In the genomic region with DNA sequence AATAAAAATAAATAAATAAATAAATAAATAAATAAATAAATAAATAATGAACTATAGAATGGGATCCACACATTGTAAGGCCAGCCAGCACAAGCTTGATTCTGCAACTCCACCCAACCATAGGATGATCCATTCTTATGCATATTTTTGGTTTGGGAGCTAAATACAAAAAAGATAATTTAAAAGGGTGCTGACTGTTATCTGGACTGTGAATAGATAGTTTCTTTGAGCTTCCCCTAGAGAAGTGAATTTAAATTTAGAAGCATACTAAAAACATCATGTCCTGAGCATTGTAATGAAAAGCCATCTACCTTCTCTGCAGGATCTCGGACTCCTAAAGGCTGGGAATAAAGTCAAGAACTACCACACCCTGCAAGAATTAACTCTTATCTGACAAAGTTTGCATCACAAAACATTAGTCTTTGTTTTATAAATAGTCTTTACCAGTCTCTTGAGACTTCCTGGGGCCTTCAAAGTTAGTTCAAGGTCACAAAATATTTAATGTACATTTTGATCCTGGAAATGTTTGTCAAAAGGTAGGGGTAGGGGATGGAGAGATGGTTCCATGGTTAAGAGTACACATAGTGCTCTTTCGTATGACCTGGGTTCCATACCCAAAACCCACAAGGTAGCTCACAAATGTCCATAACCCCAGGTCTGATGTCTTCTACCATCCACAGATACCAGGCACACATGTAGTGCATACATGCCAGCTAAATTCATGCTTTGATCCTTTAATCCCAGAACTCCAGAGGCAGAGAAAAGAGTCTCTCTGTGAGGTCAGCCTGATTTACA, we compare ENCODE assay signal across 22 mouse cellular contexts. TPM values are rescaled to one million over a fixed set of nuclear protein-coding genes. Genes with fewer than 3 reads are reported as not detected.
A peak's percentile ranks its signal among the peaks of the same experiment; 100 is the strongest.
DNase-seq lines count a peak whose midpoint lies in the region; TF ChIP-seq lines count a peak whose summit lies in the region.
"Not testable (repeated sequence)": the region's sequence is repeated elsewhere in the genome, so short reads cannot be mapped to it uniquely, and the experiment has no call there.
"Had no signal": no experiment of that assay in that cellular context is flagged by ENCODE, and none has a peak within 500 bp of the region (broad histone marks: within the 10 kb centered on the region; RNA-seq: fewer than 3 reads in every experiment).

No protein-coding gene starts in this region.

- in situ Hi-C loops in ES-E14 (cut with MboI; ENCODE audit: low sequenced_read_pairs in 2 of 2, unreplicated experiment in 2 of 2): loop anchor here (10.0 to 25.0 kb wide), 2 partner anchors 298 to 301 kb away; no protein-coding TSS in a partner anchor

- H3K9ac ChIP-seq in ES-Bruce4 (ENCODE audit: low read depth, poor library complexity, severe bottlenecking); ES-E14 (ENCODE audit: insufficient read depth, low read depth, low read length, poor library complexity, severe bottlenecking): not testable (repeated sequence)

- H3K4me1 ChIP-seq in ES-Bruce4 (ENCODE audit: control insufficient read depth, insufficient read depth, low read length); ES-E14 (ENCODE audit: control insufficient read depth in 2 of 2, insufficient read depth in 2 of 2, low read length in 2 of 2, poor library complexity in 1 of 2): not testable (repeated sequence)

- H3K4me3 ChIP-seq in ES-Bruce4 (ENCODE audit: low read depth, low read length); ES-E14 (ENCODE audit: insufficient read depth in 1 of 2, low read depth in 1 of 2, low read length in 2 of 2, poor library complexity in 1 of 2, severe bottlenecking in 1 of 2): not testable (repeated sequence)

- not testable (repeated sequence) for H3K27me3 ChIP-seq in ES-Bruce4 (ENCODE audit: control insufficient read depth, insufficient read depth, low read length, poor library complexity, severe bottlenecking)

- peak; percentile 72 for DNase-seq in ES-CJ7 (ENCODE audit: low read depth, low spot score)
- peak; percentile 37 for DNase-seq in ES-E14 (ENCODE audit: low read depth, low spot score)
- DNase-seq in R1 (ENCODE audit: low read depth, low spot score): peak; percentile 78
- DNase-seq in ZHBTc4 (ENCODE audit: low read depth, low spot score): peak; percentile 72

- TF ChIP-seq CTCF in ES-Bruce4 (IDR thresholded peaks at IDR 0.05; ENCODE audit: low read depth, low read length): not testable (repeated sequence)

- not testable (repeated sequence) for H3K9me3 ChIP-seq in ES-Bruce4 (replicated peaks; ENCODE audit: control insufficient read depth, insufficient read depth, low read length, poor library complexity, severe bottlenecking); ES-E14 (ENCODE audit: control insufficient read depth, insufficient read depth, low read depth, low read length)

- TF ChIP-seq EP300 in ES-Bruce4 (IDR thresholded peaks at IDR 0.05; ENCODE audit: insufficient read depth, low read depth, low read length): not testable (repeated sequence)

- TF ChIP-seq POLR2A in ES-Bruce4 (IDR thresholded peaks at IDR 0.05; ENCODE audit: insufficient read depth, low read length): not testable (repeated sequence)

- H3K27ac ChIP-seq in ES-Bruce4 (ENCODE audit: insufficient read depth, low read length): peak overlapping the region; percentile 44; the same call in 1 of the 2 replicates
- not testable (repeated sequence) for H3K27ac ChIP-seq in ES-E14 (ENCODE audit: insufficient read depth, low read depth, low read length, poor library complexity, severe bottlenecking)

- not testable (repeated sequence) for H3K36me3 ChIP-seq in ES-Bruce4 (ENCODE audit: control insufficient read depth, insufficient read depth, low read length, poor library complexity, severe bottlenecking); ES-E14 (ENCODE audit: control insufficient read depth, insufficient read depth, low read length, poor library complexity, severe bottlenecking)

TF ChIP-seq in ES-E14, 5 proteins besides CTCF, POLR2A, EP300 and RAD21:
- TF ChIP-seq CHD2 (IDR thresholded peaks at IDR 0.05; ENCODE audit: low read depth, low read length): peak; percentile 58; the same call in 1 of the 2 replicates

RNA-seq across cellular contexts. Expression of gene Gm13128, which starts 17.2 kb away (rescaled TPM):
- polyA plus RNA-seq in ES-Bruce4 (2011; ENCODE audit: insufficient read depth, insufficient read length, low read depth, missing spikeins): not detected in 2 replicates
- total RNA-seq in ES-E14 (2012; rRNA removed): 1.4 and 7.5 TPM in 2 replicates
- total RNA-seq: adrenal gland, adult 18-20 months; adrenal gland, adult 2 months; adrenal gland, adult 8-10 months; adrenal gland, postnatal 10 days; adrenal gland, postnatal 14 days; adrenal gland, postnatal 25 days; adrenal gland, postnatal 36 days; adrenal gland, postnatal 4 days; CH12.LX; MEL had no signal
- polyA plus RNA-seq: activated CD4-positive, CD25-positive, alpha-beta regulatory T cell, adult 4 months; adrenal gland, adult 2 months; brain, embryonic 14.5 days; C2C12; CD4-positive, CD25-positive, alpha-beta regulatory T cell, adult 4 months; cerebellum, adult 2 months; G1E; Patski had no signal

RNA-seq across cellular contexts. Expression of gene Pramel5, which starts 32.6 kb away (rescaled TPM):
- polyA plus RNA-seq in ES-Bruce4 (2011; ENCODE audit: insufficient read depth, insufficient read length, low read depth, missing spikeins): not detected in 2 replicates
- total RNA-seq in ES-E14 (2012; rRNA removed): 0.13 TPM in 1 of 2 replicates, not detected in the other
- total RNA-seq: adrenal gland, adult 18-20 months; adrenal gland, adult 2 months; adrenal gland, adult 8-10 months; adrenal gland, postnatal 10 days; adrenal gland, postnatal 14 days; adrenal gland, postnatal 25 days; adrenal gland, postnatal 36 days; adrenal gland, postnatal 4 days; CH12.LX; MEL had no signal
- polyA plus RNA-seq: activated CD4-positive, CD25-positive, alpha-beta regulatory T cell, adult 4 months; adrenal gland, adult 2 months; brain, embryonic 14.5 days; C2C12; CD4-positive, CD25-positive, alpha-beta regulatory T cell, adult 4 months; cerebellum, adult 2 months; G1E; Patski had no signal

RNA-seq across cellular contexts. Expression of gene Gm13119, which starts 44.9 kb away (rescaled TPM):
- not detected in 2 replicates for polyA plus RNA-seq in ES-Bruce4 (2011; ENCODE audit: insufficient read depth, insufficient read length, low read depth, missing spikeins)
- 3.7 and 4.3 TPM in 2 replicates for total RNA-seq in ES-E14 (2012; rRNA removed)
- total RNA-seq: adrenal gland, adult 18-20 months; adrenal gland, adult 2 months; adrenal gland, adult 8-10 months; adrenal gland, postnatal 10 days; adrenal gland, postnatal 14 days; adrenal gland, postnatal 25 days; adrenal gland, postnatal 36 days; adrenal gland, postnatal 4 days; CH12.LX; G1E; MEL had no signal
- polyA plus RNA-seq: activated CD4-positive, CD25-positive, alpha-beta regulatory T cell, adult 4 months; adrenal gland, adult 2 months; brain, embryonic 14.5 days; CD4-positive, CD25-positive, alpha-beta regulatory T cell, adult 4 months; cerebellum, adult 2 months; G1E had no signal
